Comparison of ENCODE assay signal across 8 mouse cellular contexts in genomic region chr16:18629390-18630231, GRCm38 (mm10). TPM values are rescaled to one million over a fixed set of nuclear protein-coding genes. Genes with fewer than 3 reads are reported as not detected.
A peak's percentile ranks its signal among the peaks of the same experiment; 100 is the strongest.
DNase-seq lines count a peak whose midpoint lies in the region; ATAC-seq and TF ChIP-seq lines count a peak whose summit lies in the region.

Gene Sept5 (minus strand): TSS chr16:18629954.

- H3K4me3 ChIP-seq in forebrain, embryonic 14.5 days (ENCODE audit: low read depth, low read length) = peak within 1 kb of the TSS; percentile 84
- H3K4me3 ChIP-seq in lung, adult 2 months (replicated peaks; ENCODE audit: extremely low read depth, low read depth, low read length) = peak within 1 kb of the TSS; percentile 77
- H3K4me3 ChIP-seq in olfactory bulb, adult 2 months (ENCODE audit: insufficient read depth, low read depth, low read length) = peak within 1 kb of the TSS; percentile 95

- H3K36me3 ChIP-seq in forebrain, embryonic 14.5 days (ENCODE audit: control insufficient read depth, insufficient read depth, low read length) = peaks cover 10% of the 10 kb centered on the region

- H3K27me3 ChIP-seq in forebrain, embryonic 14.5 days (replicated peaks; ENCODE audit: control insufficient read depth, insufficient read depth, low read length) = peaks cover 24% of the 10 kb centered on the region

- H3K9me3 ChIP-seq in forebrain, embryonic 14.5 days (replicated peaks; ENCODE audit: control insufficient read depth, low read length) = no peaks in the 10 kb centered on the region

- H3K4me1 ChIP-seq in forebrain, embryonic 14.5 days (ENCODE audit: control insufficient read depth, insufficient read depth, low read length) = peaks cover 28% of the 10 kb centered on the region
- H3K4me1 ChIP-seq in lung, adult 2 months (ENCODE audit: control insufficient read depth, insufficient read depth, low read length) = no peaks in the 10 kb centered on the region
- peaks cover 43% of the 10 kb centered on the region for H3K4me1 ChIP-seq in olfactory bulb, adult 2 months (ENCODE audit: control insufficient read depth, insufficient read depth, low read length)

- ATAC-seq in forebrain, embryonic 14.5 days = peak; percentile 63

- H3K9ac ChIP-seq in forebrain, embryonic 14.5 days (ENCODE audit: low read length) = peak within 1 kb of the TSS; percentile 98

- TF ChIP-seq CTCF in lung, adult 2 months (IDR thresholded peaks at IDR 0.05; ENCODE audit: insufficient read depth, low read length) = no peak
- TF ChIP-seq CTCF in olfactory bulb, adult 2 months (IDR thresholded peaks at IDR 0.05; ENCODE audit: insufficient read depth, low read depth, low read length) = no peak

- DNase-seq in NIH3T3 (ENCODE audit: low read depth) = peak; percentile 84
- DNase-seq in cerebellum, adult 11 months = peak; percentile 80
- DNase-seq in forebrain, embryonic 14.5 days (ENCODE audit: low spot score) = peak; percentile 68
- peak; percentile 78 to 85 for DNase-seq in heart, postnatal 14 days
- peak in 1 of 2 experiments; percentile 66 for DNase-seq in layer of hippocampus, adult 18-20 months (ENCODE audit: low spot score in 2 of 2)
- peak; percentile 60 for DNase-seq in lung, adult 2 months
- no peak for DNase-seq in yolk sac, embryonic 10.5 days (ENCODE audit: low spot score)

- TF ChIP-seq POLR2A in lung, adult 2 months (IDR thresholded peaks at IDR 0.05; ENCODE audit: borderline replicate concordance, extremely low read depth, low read depth, low read length) = no peak
- TF ChIP-seq POLR2A in olfactory bulb, adult 2 months (IDR thresholded peaks at IDR 0.05; ENCODE audit: insufficient read depth, low read depth, low read length) = no peak; the same call in 1 of the 2 replicates

- peak within 1 kb of the TSS; percentile 79 for H3K4me2 ChIP-seq in forebrain, embryonic 14.5 days (ENCODE audit: low read length)

- H3K27ac ChIP-seq in forebrain, embryonic 14.5 days (ENCODE audit: low read depth, low read length) = peak within 1 kb of the TSS; percentile 76
- peak within 1 kb of the TSS; percentile 71 for H3K27ac ChIP-seq in olfactory bulb, adult 2 months (ENCODE audit: insufficient read depth, low read depth, low read length)

- intact Hi-C loops in heart, postnatal 14 days (cut with DNase I) = loop anchor here (5.0 kb wide), 3 partner anchors 48 to 228 kb away; no protein-coding TSS in a partner anchor

- under 1% methylated on average over 74 of the region's 93 CpGs for WGBS in forebrain, embryonic 14.5 days
- WGBS in lung, adult 2 months = 1% methylated on average over 70 of the region's 93 CpGs
- under 1% methylated on average over 71 of the region's 93 CpGs for WGBS in olfactory bulb, adult 2 months

RNA-seq across cellular contexts. Expression of gene Sept5, which starts in this region (rescaled TPM):
- 138 and 177 TPM in 2 replicates for polyA plus RNA-seq in forebrain, embryonic 14.5 days (2014; fragmentation: Nextera tagmentation; extraction: Ambion mirVana)
- 1 to 10 TPM; 6.7 to 7.6 TPM for total RNA-seq in heart, postnatal 14 days (2021)
- 100 to 1,000 TPM; 549 to 589 TPM for total RNA-seq in layer of hippocampus, adult 18-20 months (2021)
- 9.0 and 22.0 TPM in 2 replicates for polyA plus RNA-seq in lung, adult 2 months (2012; rRNA removed)
- not detected in 2 replicates for polyA plus RNA-seq in olfactory bulb, adult 2 months (2012; ENCODE audit: insufficient read depth, insufficient read length, low replicate concordance, missing spikeins)

Comparison
In these comparisons a context has a peak if more than half of its experiments do, and no peak if none do; other contexts are left out.
1. RNA of gene Sept5 (total RNA-seq): 549 to 589 TPM in layer of hippocampus, adult 18-20 months; 6.7 to 7.6 TPM in heart, postnatal 14 days; every median in the first group is over 10 times any median in the second.
2. Peak in every context shown above with its lines, with median percentiles within 50 percentile points of each other: H3K4me3 ChIP-seq.